Mouse (Mus musculus): ENCODE results near the gene Slc38a6. TPM values are rescaled to one million over a fixed set of nuclear protein-coding genes. Genes with fewer than 3 reads are reported as not detected.
A peak's percentile ranks its signal among the peaks of the same experiment; 100 is the strongest.

The Slc38a6 gene
- polyA plus RNA-seq, 1 experiment from 2014 or later: 11.6 TPM

- Histone ChIP-seq H3K27ac (ENCODE audit: low read depth, low read length) (no peak overlapping the region), H3K4me1 (ENCODE audit: control insufficient read depth, insufficient read depth, low read length) (0 out of 2 replicates have a peak, but pooled peaks cover 2% of the 10 kb centered on the region), H3K27me3 (ENCODE audit: control insufficient read depth, insufficient read depth, low read length) (no peaks in the 10 kb centered on the region), H3K4me3 (ENCODE audit: low read depth, low read length) (no peak overlapping the region), H3K9me3 (ENCODE audit: control insufficient read depth, low read length) (no peaks in the 10 kb centered on the region), H3K36me3 (ENCODE audit: control insufficient read depth, insufficient read depth, low read length) (no peaks in the 10 kb centered on the region), H3K9ac (ENCODE audit: low read length) (no peak overlapping the region), H3K4me2 (ENCODE audit: low read depth) (no peak overlapping the region)
- ATAC-seq (ENCODE audit: insufficient read depth, low FRiP score, low TSS enrichment) (no peak), DNase-seq (ENCODE audit: low spot score) (peak; percentile 28)
- WGBS: 22% methylated on average over 20 of the region's 20 CpGs
Observed at GRCm38 (mm10) chr12:73367460-73368079, 81.0 kb downstream of the Slc38a6 start.

- no peak overlapping the region for H3K27ac ChIP-seq (ENCODE audit: low read depth, low read length)
- ATAC-seq (ENCODE audit: insufficient read depth, low FRiP score, low TSS enrichment): no peak
- WGBS: 88% methylated on average over 6 of the region's 7 CpGs
Observed at GRCm38 (mm10) chr12:73368868-73369608, 82.5 kb downstream of the Slc38a6 start.

GRCm38 (mm10) chr12:73370367-73370944, 83.9 kb downstream of the Slc38a6 start:
- H3K36me3 ChIP-seq (ENCODE audit: control insufficient read depth, insufficient read depth, low read length): no peaks in the 10 kb centered on the region
- no peak overlapping the region for H3K9ac ChIP-seq (ENCODE audit: low read length)
- WGBS: 77% methylated on average over 4 of the region's 4 CpGs
- H3K27ac ChIP-seq (ENCODE audit: low read depth, low read length): no peak overlapping the region
- H3K9me3 ChIP-seq (ENCODE audit: control insufficient read depth, low read length): no peaks in the 10 kb centered on the region
- H3K4me1 ChIP-seq (ENCODE audit: control insufficient read depth, insufficient read depth, low read length): 0 out of 2 replicates have a peak, but pooled peaks cover 2% of the 10 kb centered on the region
- no peak overlapping the region for H3K4me3 ChIP-seq (ENCODE audit: low read depth, low read length)
- DNase-seq (ENCODE audit: low spot score): no peak
- no peaks in the 10 kb centered on the region for H3K27me3 ChIP-seq (ENCODE audit: control insufficient read depth, insufficient read depth, low read length)
- no peak overlapping the region for H3K4me2 ChIP-seq (ENCODE audit: low read depth)
- no peak for ATAC-seq (ENCODE audit: insufficient read depth, low FRiP score, low TSS enrichment)

More at GRCm38 (mm10) chr12:73368868-73369608, 82.5 kb downstream of the Slc38a6 start:
- Histone ChIP-seq H3K9ac (ENCODE audit: low read length) (no peak overlapping the region), H3K4me2 (ENCODE audit: low read depth) (no peak overlapping the region), H3K4me1 (ENCODE audit: control insufficient read depth, insufficient read depth, low read length) (0 out of 2 replicates have a peak, but pooled peaks cover 2% of the 10 kb centered on the region), H3K36me3 (ENCODE audit: control insufficient read depth, insufficient read depth, low read length) (no peaks in the 10 kb centered on the region), H3K27me3 (ENCODE audit: control insufficient read depth, insufficient read depth, low read length) (no peaks in the 10 kb centered on the region), H3K9me3 (ENCODE audit: control insufficient read depth, low read length) (no peaks in the 10 kb centered on the region), H3K4me3 (ENCODE audit: low read depth, low read length) (no peak overlapping the region)
- DNase-seq (ENCODE audit: low spot score): no peak

- Histone ChIP-seq H3K4me2 (ENCODE audit: low read depth) (no peak overlapping the region), H3K27ac (ENCODE audit: low read depth, low read length) (no peak overlapping the region), H3K4me1 (ENCODE audit: control insufficient read depth, insufficient read depth, low read length) (0 out of 2 replicates have a peak, but pooled peaks cover 2% of the 10 kb centered on the region), H3K36me3 (ENCODE audit: control insufficient read depth, insufficient read depth, low read length) (no peaks in the 10 kb centered on the region), H3K4me3 (ENCODE audit: low read depth, low read length) (no peak overlapping the region), H3K27me3 (ENCODE audit: control insufficient read depth, insufficient read depth, low read length) (no peaks in the 10 kb centered on the region), H3K9ac (ENCODE audit: low read length) (no peak overlapping the region), H3K9me3 (ENCODE audit: control insufficient read depth, low read length) (no peaks in the 10 kb centered on the region)
- 89% methylated on average over 7 of the region's 7 CpGs for WGBS
- ATAC-seq (ENCODE audit: insufficient read depth, low FRiP score, low TSS enrichment) (no peak), DNase-seq (ENCODE audit: low spot score) (no peak)
Observed at GRCm38 (mm10) chr12:73371132-73371531, 84.6 kb downstream of the Slc38a6 start.

GRCm38 (mm10) chr12:73378026-73378425, 91.4 kb downstream of the Slc38a6 start:
- no peak overlapping the region for H3K9ac ChIP-seq (ENCODE audit: low read length)
- WGBS: 80% methylated on average over 5 of the region's 5 CpGs
- DNase-seq (ENCODE audit: low spot score) (no peak), ATAC-seq (ENCODE audit: insufficient read depth, low FRiP score, low TSS enrichment) (no peak)
- no peak overlapping the region for H3K27ac ChIP-seq (ENCODE audit: low read depth, low read length)
- no peaks in the 10 kb centered on the region for H3K9me3 ChIP-seq (ENCODE audit: control insufficient read depth, low read length)
- no peaks in the 10 kb centered on the region for H3K4me1 ChIP-seq (ENCODE audit: control insufficient read depth, insufficient read depth, low read length)
- no peak overlapping the region for H3K4me2 ChIP-seq (ENCODE audit: low read depth)
- no peak overlapping the region for H3K4me3 ChIP-seq (ENCODE audit: low read depth, low read length)
- no peaks in the 10 kb centered on the region for H3K27me3 ChIP-seq (ENCODE audit: control insufficient read depth, insufficient read depth, low read length)
- no peaks in the 10 kb centered on the region for H3K36me3 ChIP-seq (ENCODE audit: control insufficient read depth, insufficient read depth, low read length)

GRCm38 (mm10) chr12:73378724-73379355, 92.3 kb downstream of the Slc38a6 start:
- no peaks in the 10 kb centered on the region for H3K27me3 ChIP-seq (ENCODE audit: control insufficient read depth, insufficient read depth, low read length)
- no peak overlapping the region for H3K27ac ChIP-seq (ENCODE audit: low read depth, low read length)
- H3K4me1 ChIP-seq (ENCODE audit: control insufficient read depth, insufficient read depth, low read length): no peaks in the 10 kb centered on the region
- H3K4me3 ChIP-seq (ENCODE audit: low read depth, low read length): no peak overlapping the region
- no peak overlapping the region for H3K4me2 ChIP-seq (ENCODE audit: low read depth)
- H3K9me3 ChIP-seq (ENCODE audit: control insufficient read depth, low read length): no peaks in the 10 kb centered on the region
- H3K9ac ChIP-seq (ENCODE audit: low read length): no peak overlapping the region
- ATAC-seq (ENCODE audit: insufficient read depth, low FRiP score, low TSS enrichment): no peak
- DNase-seq (ENCODE audit: low spot score): no peak
- no peaks in the 10 kb centered on the region for H3K36me3 ChIP-seq (ENCODE audit: control insufficient read depth, insufficient read depth, low read length)
- 83% methylated on average over 13 of the region's 13 CpGs for WGBS

GRCm38 (mm10) chr12:73380686-73381360, 94.2 kb downstream of the Slc38a6 start:
- DNase-seq (ENCODE audit: low spot score) (no peak), ATAC-seq (ENCODE audit: insufficient read depth, low FRiP score, low TSS enrichment) (no peak)
- Histone ChIP-seq H3K27ac (ENCODE audit: low read depth, low read length) (no peak overlapping the region), H3K4me2 (ENCODE audit: low read depth) (no peak overlapping the region), H3K36me3 (ENCODE audit: control insufficient read depth, insufficient read depth, low read length) (no peaks in the 10 kb centered on the region), H3K4me1 (ENCODE audit: control insufficient read depth, insufficient read depth, low read length) (no peaks in the 10 kb centered on the region), H3K4me3 (ENCODE audit: low read depth, low read length) (no peak overlapping the region), H3K9ac (ENCODE audit: low read length) (no peak overlapping the region), H3K27me3 (ENCODE audit: control insufficient read depth, insufficient read depth, low read length) (no peaks in the 10 kb centered on the region), H3K9me3 (ENCODE audit: control insufficient read depth, low read length) (no peaks in the 10 kb centered on the region)
- WGBS: 70% methylated on average over 8 of the region's 8 CpGs

- no peak overlapping the region for H3K4me2 ChIP-seq (ENCODE audit: low read depth)
- H3K4me3 ChIP-seq (ENCODE audit: low read depth, low read length): no peak overlapping the region
- no peaks in the 10 kb centered on the region for H3K4me1 ChIP-seq (ENCODE audit: control insufficient read depth, insufficient read depth, low read length)
- H3K9me3 ChIP-seq (ENCODE audit: control insufficient read depth, low read length): no peaks in the 10 kb centered on the region
- H3K27ac ChIP-seq (ENCODE audit: low read depth, low read length): no peak overlapping the region
- no peaks in the 10 kb centered on the region for H3K36me3 ChIP-seq (ENCODE audit: control insufficient read depth, insufficient read depth, low read length)
- no peak for ATAC-seq (ENCODE audit: insufficient read depth, low FRiP score, low TSS enrichment)
- no peak overlapping the region for H3K9ac ChIP-seq (ENCODE audit: low read length)
- no peak for DNase-seq (ENCODE audit: low spot score)
- no peaks in the 10 kb centered on the region for H3K27me3 ChIP-seq (ENCODE audit: control insufficient read depth, insufficient read depth, low read length)
- WGBS: 61% methylated on average over 7 of the region's 7 CpGs
Observed at GRCm38 (mm10) chr12:73381452-73381851, 94.9 kb downstream of the Slc38a6 start.
